Mouse (Mus musculus) G1E (cell line): Measurements from ENCODE around the gene Aldh3b3. TPM values are rescaled to one million over a fixed set of nuclear protein-coding genes. Genes with fewer than 3 reads are reported as not detected.

Source experiments
- ATAC-seq: 2 replicates; pipeline ENCODE4 v1.8.0; 2016; ENCODE audit warnings: mild to moderate bottlenecking; ENCODE audit not compliant: insufficient number of reproducible peaks, poor library complexity, low FRiP score, severe bottlenecking; ENCODE audit errors: extremely low read depth
- DNase-seq: peaks from one replicate; pipeline ENCODE4 v3.0.0; 2012; ENCODE audit warnings: low spot score
- H3K27me3 ChIP-seq: 2 replicates; pipeline ENCODE4 v1.6.1; 2012; ENCODE audit warnings: mild to moderate bottlenecking, low read length, inconsistent platforms; ENCODE audit not compliant: insufficient read depth
- H3K36me3 ChIP-seq: replicated peaks from 2 replicates; pipeline ENCODE3; 2012; ENCODE audit warnings: mild to moderate bottlenecking, inconsistent platforms
- H3K4me1 ChIP-seq: 2 replicates; pipeline ENCODE4 v1.6.1; 2012; ENCODE audit warnings: low read depth, low read length, inconsistent platforms, mixed read lengths; ENCODE audit not compliant: insufficient read depth
- H3K4me3 ChIP-seq: 2 replicates; pipeline ENCODE4 v1.5.1; 2012; ENCODE audit warnings: low read depth, mild to moderate bottlenecking, inconsistent platforms, low read length, moderate library complexity, mixed read lengths
- H3K9me3 ChIP-seq: replicated peaks from 2 replicates; pipeline ENCODE4 v1.6.1; 2012; ENCODE audit warnings: inconsistent platforms
- CTCF ChIP-seq: IDR thresholded peaks from 2 replicates; pipeline ENCODE4 v1.5.1; 2012; ENCODE audit warnings: low read depth, low read length, inconsistent platforms, mixed read lengths
- GATA1 ChIP-seq: IDR thresholded peaks from 2 replicates; pipeline ENCODE4 v1.6.1; 2012; ENCODE audit warnings: borderline replicate concordance, low read length, inconsistent platforms, mixed read lengths
- GATA2 ChIP-seq: IDR thresholded peaks from 2 replicates; pipeline ENCODE4 v1.6.1; 2012; ENCODE audit warnings: low read depth, low read length, inconsistent platforms, borderline replicate concordance
- POLR2AphosphoS5 ChIP-seq: IDR thresholded peaks from 2 replicates; pipeline ENCODE4 v1.6.1; 2012; ENCODE audit warnings: low read depth, low read length, inconsistent platforms; ENCODE audit not compliant: insufficient replicate concordance
- TAL1 ChIP-seq: conservative IDR thresholded peaks from 2 replicates; pipeline ENCODE4 v1.6.1; 2012; ENCODE audit warnings: low read depth, low read length, inconsistent platforms, mixed read lengths
- polyA plus RNA-seq: library from polyadenylated mRNA; stranded (reverse); fragments of >175 nt; gene quantifications from 2 replicates; pipeline ENCODE4 v1.2.3, GENCODE M21; 2012
- total RNA-seq, 2 experiments: library from RNA; stranded (forward) in 1 of 2; stranded (reverse) in 1 of 2; fragments of 200-1000 nt in 1 of 2; fragments of >200 nt in 1 of 2; fragmentation: Nextera tagmentation in 1 of 2; gene quantifications; 2 replicates each; pipeline ENCODE4 v1.2.3; 2014 to 2017

The Aldh3b3 gene
- total and polyA plus RNA-seq, 3 experiments: 0.11 TPM; not detected in 2

DNA sequence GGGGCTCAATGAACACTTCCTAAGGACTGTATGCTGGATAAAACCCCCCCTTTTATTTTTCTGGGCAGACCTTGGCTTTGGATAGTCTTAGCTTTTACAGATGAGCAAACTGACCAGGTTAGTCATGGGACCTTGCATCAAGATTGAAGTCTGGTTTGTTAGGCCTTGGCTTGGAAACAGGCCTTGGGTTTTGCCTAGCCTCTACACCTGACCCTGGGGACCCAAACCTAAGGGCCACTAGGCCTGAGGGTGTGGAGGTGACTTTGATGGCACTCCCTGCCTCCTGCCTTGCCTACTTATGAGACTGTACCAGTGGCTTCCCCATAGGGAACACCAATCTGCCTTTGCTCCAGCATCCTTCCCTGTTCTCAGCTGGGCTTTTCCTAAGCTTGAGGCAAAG lies 38.5 kb upstream of the Aldh3b3 start:
- no peaks in the 10 kb centered on the region for H3K9me3 ChIP-seq
- DNase-seq (no peak), ATAC-seq (no peak)
- H3K27me3 ChIP-seq: peaks cover 26% of the 10 kb centered on the region
- TF ChIP-seq CTCF: no peak
- no peak for TF ChIP-seq TAL1
- TF ChIP-seq GATA2: no peak
- peaks cover 8% of the 10 kb centered on the region for H3K36me3 ChIP-seq
- H3K4me1 ChIP-seq: peaks cover 14% of the 10 kb centered on the region
- no peak overlapping the region for H3K4me3 ChIP-seq

DNA sequence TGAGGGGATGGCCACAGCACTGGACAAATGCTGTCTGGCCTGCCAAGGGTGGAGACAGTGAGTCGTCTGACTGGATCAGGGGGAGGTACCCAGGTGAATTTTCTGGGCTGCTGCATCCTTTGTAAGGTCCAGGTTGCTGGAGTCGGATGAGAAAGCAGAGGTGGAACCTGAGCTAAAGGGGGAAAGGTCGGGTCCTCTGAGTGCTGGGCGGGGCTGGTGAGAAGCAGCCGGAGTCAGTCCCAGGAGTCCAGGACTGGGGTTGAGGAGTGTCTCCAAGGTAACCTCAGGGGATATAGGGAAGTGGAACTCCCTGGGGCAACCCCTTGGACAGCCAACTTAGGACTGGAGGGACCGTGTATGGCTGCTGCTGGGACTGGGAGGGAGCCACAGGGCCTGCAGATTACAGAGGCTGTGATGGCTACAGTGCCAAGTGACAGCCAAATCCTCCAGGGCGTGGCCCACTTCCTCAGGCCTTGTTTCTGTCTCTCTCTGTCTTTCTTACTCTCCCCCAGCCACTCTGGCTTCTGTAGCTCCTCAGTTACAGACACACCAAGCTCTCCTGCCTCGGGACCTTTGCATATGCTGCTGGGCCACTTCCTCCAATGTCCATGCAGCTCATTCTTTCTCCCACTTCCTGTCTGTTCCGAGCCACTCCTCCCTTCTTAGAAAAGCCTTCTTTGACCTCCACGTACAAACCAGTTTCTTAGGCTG lies 35.6 kb upstream of the Aldh3b3 start:
- Histone ChIP-seq H3K27me3 (peaks cover 42% of the 10 kb centered on the region), H3K9me3 (no peaks in the 10 kb centered on the region), H3K4me1 (0 out of 2 replicates have a peak, but pooled peaks cover 5% of the 10 kb centered on the region), H3K4me3 (no peak overlapping the region), H3K36me3 (no peaks in the 10 kb centered on the region)
- ATAC-seq (no peak), DNase-seq (no peak)
- TF ChIP-seq POLR2AphosphoS5 (no peak), CTCF (no peak), GATA1 (no peak), TAL1 (no peak), GATA2 (no peak)

DNA sequence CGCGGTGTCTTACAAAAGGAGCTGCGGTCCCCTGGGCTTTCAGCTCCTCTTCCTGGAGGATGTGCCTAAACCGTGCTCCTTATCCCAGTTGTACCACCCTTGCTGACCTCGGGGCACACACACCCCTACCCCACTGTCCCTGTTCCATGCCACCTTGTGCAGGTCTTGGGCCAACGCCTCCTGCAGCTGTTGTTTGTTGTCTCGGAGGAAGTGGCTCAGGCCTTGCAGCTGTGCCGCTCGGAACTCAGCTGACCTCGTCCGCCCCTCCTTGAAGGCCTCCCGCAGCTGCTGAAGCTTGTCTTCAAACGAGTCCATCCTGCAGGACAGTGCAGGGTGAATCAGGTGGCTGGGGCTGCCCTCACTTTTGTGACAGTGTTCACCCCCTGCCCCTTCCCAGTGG lies 34.9 kb upstream of the Aldh3b3 start:
- Histone ChIP-seq H3K27me3 (peaks cover 47% of the 10 kb centered on the region), H3K4me1 (0 out of 2 replicates have a peak, but pooled peaks cover 5% of the 10 kb centered on the region), H3K36me3 (no peaks in the 10 kb centered on the region), H3K9me3 (no peaks in the 10 kb centered on the region), H3K4me3 (no peak overlapping the region)
- ATAC-seq (no peak), DNase-seq (no peak)
- TF ChIP-seq GATA1: no peak
- TF ChIP-seq TAL1: no peak
- TF ChIP-seq GATA2: no peak
- TF ChIP-seq POLR2AphosphoS5: no peak
- TF ChIP-seq CTCF: no peak

DNA sequence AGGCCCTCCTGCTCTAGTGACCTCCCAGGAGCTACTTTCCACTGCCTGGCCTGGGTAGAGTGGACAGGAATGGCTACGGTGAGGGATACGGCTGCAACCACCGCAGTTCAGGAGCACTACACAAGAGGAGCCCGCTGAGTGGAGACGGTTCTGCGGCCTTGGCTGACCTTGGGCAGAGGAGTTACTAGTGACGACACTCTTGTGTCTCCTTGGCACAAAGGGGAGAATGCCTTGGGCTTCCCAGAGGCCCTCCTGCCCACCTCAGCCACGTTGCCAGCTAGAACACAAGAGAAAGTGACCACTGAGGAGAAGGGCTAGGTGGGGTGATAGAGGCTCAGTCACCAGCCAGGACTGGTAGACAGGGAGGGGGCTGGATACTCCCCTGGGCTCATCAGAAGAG lies 34.3 kb upstream of the Aldh3b3 start:
- ATAC-seq (no peak), DNase-seq (no peak)
- no peaks in the 10 kb centered on the region for H3K36me3 ChIP-seq
- no peaks in the 10 kb centered on the region for H3K9me3 ChIP-seq
- no peak overlapping the region for H3K4me3 ChIP-seq
- H3K4me1 ChIP-seq: 0 out of 2 replicates have a peak, but pooled peaks cover 5% of the 10 kb centered on the region
- H3K27me3 ChIP-seq: peaks cover 52% of the 10 kb centered on the region
- TF ChIP-seq TAL1: no peak
- no peak for TF ChIP-seq GATA1
- TF ChIP-seq CTCF: no peak
- TF ChIP-seq POLR2AphosphoS5: no peak
- no peak for TF ChIP-seq GATA2

DNA sequence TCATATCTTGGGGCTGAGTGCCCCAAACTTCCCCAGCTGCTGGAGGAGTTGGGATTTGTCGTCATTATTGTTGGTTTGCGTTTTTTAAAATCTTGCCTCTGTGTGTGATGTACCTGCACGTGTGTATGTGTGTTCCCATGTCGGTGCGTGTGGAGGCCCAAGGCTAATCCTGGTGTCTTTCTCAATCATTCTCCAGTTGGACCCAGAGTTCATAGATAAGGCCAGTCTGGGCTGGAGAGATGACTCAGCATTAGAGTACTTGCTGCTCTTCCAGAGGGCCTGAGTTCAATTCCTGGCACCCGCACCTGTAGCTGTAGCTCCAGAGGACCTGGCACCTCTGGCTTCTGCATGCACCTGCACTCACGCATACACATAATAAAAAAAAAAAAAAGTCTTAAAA lies 33.6 kb upstream of the Aldh3b3 start:
- H3K9me3 ChIP-seq: no peaks in the 10 kb centered on the region
- H3K4me3 ChIP-seq: no peak overlapping the region
- H3K27me3 ChIP-seq: peaks cover 59% of the 10 kb centered on the region
- no peak for ATAC-seq
- DNase-seq: no peak
- TF ChIP-seq GATA2 (no peak), TAL1 (no peak), POLR2AphosphoS5 (no peak), GATA1 (no peak), CTCF (no peak)
- H3K36me3 ChIP-seq: no peaks in the 10 kb centered on the region
- 0 out of 2 replicates have a peak, but pooled peaks cover 5% of the 10 kb centered on the region for H3K4me1 ChIP-seq

DNA sequence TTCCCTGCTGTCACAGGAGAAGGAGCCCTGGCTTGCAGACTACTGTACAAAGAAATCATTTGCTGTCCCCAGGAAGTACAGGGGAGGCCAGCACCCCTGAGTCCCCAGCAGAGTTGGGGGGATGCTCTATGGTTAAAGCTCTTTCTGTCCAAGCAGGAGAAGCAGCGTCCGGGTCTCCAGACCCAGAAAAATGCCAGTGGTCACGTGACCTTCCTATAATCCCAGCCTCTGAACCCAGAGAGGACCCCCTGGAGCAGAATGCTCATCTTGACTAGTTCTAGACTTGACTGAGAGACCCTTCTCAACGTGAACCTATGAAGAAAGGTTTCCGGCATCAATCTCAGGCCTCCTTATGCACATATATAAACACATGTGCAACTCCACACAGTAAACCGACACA lies 32.6 kb upstream of the Aldh3b3 start:
- TF ChIP-seq TAL1: no peak
- no peak for TF ChIP-seq GATA2
- TF ChIP-seq CTCF: no peak
- TF ChIP-seq POLR2AphosphoS5: no peak
- TF ChIP-seq GATA1: no peak
- H3K9me3 ChIP-seq: no peaks in the 10 kb centered on the region
- H3K36me3 ChIP-seq: no peaks in the 10 kb centered on the region
- ATAC-seq (no peak), DNase-seq (no peak)
- H3K4me1 ChIP-seq: peaks cover 5% of the 10 kb centered on the region; the same call in 1 of the 2 replicates
- peaks cover 68% of the 10 kb centered on the region for H3K27me3 ChIP-seq
- H3K4me3 ChIP-seq: no peak overlapping the region

DNA sequence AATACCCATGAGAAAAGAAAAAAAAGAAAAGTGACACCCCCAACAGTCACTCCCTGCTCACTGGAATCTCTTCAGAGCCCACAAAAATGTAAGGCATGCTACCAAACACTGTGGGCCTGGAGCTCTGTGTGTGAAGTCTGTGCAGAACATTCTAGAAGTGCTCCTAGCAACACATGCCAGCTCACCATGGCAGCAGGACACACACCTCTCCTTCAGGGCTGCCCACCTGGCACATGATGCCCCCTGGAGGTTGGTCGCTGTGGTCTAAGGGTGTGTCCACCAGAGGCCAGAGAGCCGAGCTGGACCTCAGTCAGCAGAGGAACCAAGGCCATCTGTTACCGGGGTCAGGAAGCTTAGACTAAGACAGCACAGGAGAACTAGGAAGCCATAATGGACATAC lies 32.2 kb upstream of the Aldh3b3 start:
- DNase-seq (no peak), ATAC-seq (no peak)
- Histone ChIP-seq H3K27me3 (peaks cover 66% of the 10 kb centered on the region), H3K4me1 (peaks cover 5% of the 10 kb centered on the region; the same call in 1 of the 2 replicates), H3K9me3 (no peaks in the 10 kb centered on the region), H3K36me3 (no peaks in the 10 kb centered on the region), H3K4me3 (no peak overlapping the region)
- no peak for TF ChIP-seq POLR2AphosphoS5
- no peak for TF ChIP-seq TAL1
- no peak for TF ChIP-seq GATA1
- TF ChIP-seq GATA2: no peak
- TF ChIP-seq CTCF: no peak
